Mouse (Mus musculus): ENCODE measurements at regions not wholly inside any gene's neighbourhood (a gene's known extent, or its start where the extent isn't known, plus 50 kb on each side); places are given as distances from the start of the nearest gene placed in this dataset.

DNA sequence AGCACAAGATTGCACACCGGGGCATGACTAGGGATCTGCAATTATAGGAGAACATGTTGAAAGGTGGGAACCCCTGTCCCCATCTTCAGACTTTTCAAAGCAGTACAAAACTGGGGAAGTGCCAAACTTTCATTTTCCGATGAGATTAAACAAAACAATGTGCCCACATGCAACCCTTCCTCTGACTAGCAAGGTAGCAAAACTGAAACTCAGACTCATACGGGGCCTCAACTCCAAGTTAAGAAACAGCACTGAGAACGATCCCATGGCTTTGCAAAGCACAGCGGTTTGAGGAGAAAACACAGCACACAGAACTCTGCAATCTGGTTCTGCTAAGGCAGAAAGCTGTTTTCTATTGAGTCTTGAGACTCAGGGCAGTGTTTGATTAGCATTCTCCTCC, 388.9 kb upstream of the Intu start:
- in situ Hi-C loops (cut with MboI, MseI): no loop called here

DNA sequence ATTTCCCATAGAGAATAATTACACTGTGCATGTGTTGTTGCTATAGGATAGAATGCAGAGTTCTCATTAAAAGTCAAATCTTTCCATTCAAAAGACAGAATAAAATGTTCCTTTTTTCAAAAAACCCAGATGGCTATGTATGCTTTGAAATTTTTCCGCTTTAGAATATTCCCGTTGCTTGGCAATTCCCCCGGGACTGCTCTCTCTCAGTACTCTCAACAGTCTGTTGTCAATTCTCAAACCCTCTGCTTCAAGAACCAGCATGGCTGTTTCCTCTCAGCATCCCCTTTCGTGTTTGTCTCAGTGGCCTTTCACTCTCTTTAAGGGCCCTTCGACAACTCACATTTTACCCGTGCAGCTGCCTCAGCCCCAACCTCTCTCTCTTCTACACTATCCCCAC, 372.5 kb upstream of the Intu start:
- in situ Hi-C loops (cut with MboI, MseI): no loop called here

DNA sequence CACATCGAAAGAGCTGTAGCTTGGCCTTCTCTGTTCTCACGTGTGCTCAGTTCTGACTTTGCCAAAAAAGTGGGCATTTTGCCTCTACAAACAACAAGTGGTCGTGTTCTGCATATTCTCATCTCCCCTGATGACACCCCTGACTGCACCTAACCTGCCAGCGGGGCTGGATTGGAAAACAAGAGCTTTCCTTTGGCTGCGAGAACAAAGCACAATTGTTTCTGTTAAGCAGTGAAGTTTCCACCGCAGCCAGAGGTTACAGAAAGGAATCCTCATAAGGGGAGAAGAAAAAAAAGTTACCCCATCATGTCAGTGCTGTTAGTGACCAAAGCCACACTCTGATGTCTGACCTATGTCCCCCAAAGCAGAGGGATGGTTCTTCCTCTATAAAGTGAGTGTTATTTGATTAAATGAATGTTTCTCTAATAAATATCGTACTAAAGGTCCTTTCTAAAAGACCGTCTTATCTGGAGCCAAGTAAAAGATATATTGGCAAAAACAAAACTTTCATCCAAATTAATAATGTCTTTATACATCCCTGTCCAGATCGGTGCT, 371.4 kb upstream of the Intu start:
- in situ Hi-C loops (cut with MboI, MseI): no loop called here

DNA sequence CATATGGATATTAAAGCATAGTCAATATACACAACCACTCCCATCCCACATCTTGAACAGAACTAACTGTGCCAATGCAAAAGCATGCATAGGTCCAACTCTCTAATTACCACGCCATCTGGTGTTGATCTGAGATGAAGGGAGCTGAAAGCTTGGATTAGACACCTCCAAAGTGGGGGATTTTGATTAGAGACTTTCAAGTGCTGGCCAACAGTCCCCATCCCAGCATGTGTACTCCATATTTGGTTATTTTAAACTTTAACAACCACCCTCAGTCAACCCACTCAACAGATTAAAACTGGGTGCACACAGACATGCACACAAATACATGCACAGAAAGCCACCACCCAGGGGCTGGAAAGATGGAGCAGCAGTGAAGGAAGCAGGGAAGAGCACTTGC, 366.9 kb upstream of the Intu start:
- in situ Hi-C loops (cut with MboI, MseI): no loop called here

DNA sequence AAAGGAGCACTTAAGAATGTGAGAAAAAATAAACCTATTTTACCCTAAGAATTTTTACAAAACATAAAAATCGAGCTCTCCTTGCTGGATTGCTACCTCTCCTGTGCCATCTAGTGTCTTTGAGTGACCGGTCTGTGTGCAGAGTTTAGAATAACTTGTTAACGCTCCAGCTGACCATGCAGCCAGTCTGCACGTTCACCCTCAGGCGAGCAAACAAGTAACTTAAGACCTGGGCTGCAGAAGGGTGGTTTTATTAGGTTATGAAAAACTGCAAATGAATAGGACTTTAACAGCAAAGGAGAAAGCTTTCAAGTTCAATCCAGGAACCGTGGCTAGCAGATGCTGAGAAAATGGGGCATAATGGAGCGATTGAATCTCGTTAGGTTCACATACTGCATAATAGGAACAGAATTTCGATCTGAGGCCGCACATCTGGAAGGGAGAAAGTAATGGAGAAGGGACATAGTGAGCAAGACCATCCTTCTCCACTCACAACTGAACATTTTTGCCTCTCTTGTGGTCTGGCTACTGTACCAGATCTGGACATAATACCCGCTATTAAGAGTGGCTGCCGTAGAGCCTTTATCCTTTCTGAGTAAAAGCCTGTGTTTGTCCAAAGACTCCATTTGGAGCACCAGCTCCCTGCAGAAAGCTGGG, 363.0 kb upstream of the Intu start:
- in situ Hi-C loops (cut with MboI, MseI): no loop called here

DNA sequence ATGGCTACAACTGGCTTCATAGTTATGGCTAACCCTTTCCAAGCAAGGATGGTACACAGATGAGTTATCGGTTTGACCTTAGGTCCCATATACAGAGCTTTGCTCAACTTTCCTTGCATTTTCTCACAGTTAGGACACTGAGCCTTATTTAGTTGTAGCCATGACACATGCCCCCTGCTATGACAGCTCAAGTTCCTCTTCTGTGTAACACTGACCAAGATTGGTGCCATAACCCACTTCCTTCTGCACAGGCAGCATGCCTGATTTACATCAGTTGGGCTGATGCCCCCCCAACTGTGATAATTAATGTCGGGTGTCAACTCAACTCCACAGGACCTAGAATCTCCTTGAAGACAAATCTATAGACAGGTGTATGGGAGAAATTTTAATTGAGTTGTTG, 361.5 kb upstream of the Intu start:
- in situ Hi-C loops (cut with MboI, MseI): no loop called here

DNA sequence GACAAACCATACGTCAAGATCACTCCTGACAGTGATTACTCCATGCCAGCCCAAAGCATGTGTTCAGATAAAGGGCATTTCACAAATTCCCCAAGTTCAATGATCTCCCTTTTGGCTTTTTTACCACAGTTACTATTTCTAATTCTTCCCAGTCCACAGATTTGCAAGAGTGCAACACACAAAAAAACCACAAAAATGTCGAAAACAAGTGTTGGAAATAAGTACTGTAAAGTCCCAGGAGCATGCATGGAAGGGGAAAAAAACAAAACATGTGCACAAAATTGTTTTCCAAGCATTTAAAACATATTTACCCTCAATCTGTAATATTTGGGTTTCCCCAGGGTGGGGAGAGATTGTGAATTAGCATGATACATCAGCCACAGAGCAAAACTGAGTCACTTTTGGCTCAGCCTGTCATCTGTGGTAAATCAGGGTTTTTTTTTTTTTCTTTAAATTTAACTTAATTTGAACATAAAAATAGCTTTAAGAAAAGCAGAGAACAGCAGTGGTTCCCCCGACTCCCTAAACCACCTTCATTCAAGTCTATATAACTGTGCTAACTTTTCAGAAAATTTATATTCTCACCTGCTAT, 351.3 kb upstream of the Intu start:
- in situ Hi-C loops (cut with MboI, MseI): no loop called here

DNA sequence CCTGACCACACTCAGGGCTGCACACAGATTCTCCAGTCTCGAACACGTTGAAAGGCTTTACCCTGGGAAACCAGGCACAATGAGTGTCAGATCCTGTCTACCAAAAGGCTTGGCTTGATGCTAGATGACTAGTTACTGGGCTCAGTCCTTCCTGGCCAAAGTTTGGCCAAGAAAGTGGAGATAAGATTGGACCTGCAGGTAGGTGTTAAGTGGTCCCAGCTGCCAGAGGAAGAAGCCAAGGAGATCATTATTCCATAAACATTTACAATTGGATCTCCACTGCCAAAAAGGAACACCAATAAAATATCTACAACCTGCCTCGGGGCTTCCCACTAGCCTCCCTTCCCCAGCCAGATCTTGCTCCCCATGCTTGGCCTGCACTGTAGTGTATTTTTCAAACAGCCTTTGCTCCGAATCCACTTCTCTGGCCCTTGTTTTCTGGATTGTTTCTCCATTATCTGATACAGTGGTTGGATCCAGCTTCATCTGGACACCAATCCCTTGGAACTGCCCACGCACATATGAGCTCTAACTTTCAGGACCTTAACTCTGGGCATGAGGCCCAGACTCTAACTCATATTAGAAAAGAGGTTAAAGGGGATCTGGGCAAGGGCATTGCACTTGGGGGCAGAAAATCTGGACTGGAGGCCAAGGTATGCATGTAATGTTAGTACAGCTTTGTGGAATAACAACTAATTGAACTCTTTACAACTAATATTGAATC, 345.3 kb upstream of the Intu start:
- in situ Hi-C loops (cut with MboI, MseI): no loop called here

DNA sequence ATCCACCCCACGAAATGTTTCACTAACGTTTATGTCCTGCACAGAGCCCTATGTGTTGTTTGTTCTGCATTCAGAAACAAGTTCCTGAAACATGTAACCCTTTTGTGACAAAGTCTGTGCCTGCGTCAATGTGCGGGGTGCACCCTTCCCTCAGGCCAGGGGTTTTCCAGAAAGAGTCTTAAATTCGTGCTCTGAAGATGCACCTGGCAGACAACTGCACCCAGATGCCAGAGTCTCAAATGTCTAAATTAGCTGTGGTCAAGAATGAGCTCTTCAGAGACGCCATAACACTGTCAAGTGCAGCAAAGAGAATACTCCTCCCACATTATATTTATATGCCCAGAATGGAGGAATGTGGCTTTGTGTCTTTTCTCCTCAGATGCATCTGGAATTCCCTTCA, 341.6 kb upstream of the Intu start:
- in situ Hi-C loops (cut with MboI, MseI): no loop called here

DNA sequence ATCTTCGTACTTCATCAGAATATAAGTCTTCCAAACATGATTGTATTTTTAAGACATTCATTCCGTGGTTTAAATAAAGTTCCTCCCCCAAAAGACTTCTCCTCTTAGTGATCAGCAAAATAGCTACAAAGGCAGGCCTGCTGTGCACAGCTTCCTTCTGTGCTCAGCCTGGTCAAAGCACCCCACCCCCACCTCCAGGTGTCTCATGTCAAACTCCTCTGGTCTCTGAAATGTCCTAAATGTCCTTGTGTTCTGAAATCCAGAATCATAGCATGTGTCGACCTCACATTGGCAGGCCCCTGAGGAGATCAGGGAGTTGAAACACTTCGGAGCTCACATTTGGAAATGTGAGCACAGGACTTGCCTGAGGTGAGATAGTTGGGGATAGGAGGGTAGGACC, 341.1 kb upstream of the Intu start:
- in situ Hi-C loops (cut with MboI, MseI): no loop called here

DNA sequence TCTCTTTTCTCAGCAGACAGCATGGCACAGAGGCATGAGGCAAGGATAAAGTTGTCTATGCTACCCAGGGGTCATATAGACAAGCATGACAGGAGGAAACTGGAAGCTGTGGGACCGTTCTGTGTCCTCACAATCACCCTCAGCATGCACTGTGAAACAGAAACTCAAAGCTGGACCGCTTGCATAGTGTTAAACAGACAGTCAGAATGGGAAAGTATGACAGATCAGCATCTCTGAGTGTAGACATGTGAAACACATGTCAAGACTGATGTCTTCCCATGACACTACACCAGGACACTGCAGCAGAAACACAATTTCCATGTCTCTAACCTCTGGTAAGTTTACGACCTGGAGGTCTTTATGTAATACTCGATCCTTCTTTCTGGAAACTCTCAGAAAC, 330.9 kb upstream of the Intu start:
- in situ Hi-C loops (cut with MboI, MseI): no loop called here

DNA sequence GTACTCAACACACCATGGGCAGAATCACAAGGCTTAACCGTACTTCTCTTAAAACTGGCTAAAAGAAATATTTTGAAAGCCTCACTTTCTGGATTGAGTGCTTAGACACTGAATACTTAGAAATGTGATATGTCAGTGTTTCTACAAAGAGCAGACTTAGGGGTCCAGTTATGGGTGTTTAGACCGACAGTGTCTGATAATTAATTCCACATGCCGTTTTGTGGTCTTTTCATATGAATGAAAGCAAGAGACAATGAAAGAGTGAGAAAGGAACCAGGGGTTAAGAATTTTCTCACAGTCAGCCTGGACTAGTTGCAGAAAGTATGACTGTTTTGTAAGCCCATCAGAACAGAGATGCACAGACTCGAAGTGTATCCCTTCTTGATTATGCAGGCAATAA, 324.8 kb upstream of the Intu start:
- in situ Hi-C loops (cut with MboI, MseI): no loop called here

DNA sequence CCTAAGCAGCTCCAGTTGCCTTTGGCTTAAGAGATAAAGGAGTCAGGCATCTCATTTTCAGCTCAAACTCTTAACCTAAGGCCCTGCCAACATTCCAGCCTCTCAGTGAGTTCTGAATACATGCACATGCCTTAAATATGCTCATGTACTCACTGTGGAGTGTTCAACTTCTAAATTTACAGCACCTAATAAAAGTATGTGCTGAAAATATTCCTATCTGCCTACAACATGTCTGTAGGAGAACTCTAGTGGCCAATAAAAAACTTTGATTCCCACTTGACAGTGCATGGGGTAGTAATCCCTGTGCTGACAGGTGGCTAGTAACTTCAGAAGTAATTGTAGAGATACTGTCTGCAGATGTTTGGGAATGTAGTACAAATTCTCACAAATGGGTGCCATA, 319.3 kb upstream of the Intu start:
- in situ Hi-C loops (cut with MboI, MseI): no loop called here

DNA sequence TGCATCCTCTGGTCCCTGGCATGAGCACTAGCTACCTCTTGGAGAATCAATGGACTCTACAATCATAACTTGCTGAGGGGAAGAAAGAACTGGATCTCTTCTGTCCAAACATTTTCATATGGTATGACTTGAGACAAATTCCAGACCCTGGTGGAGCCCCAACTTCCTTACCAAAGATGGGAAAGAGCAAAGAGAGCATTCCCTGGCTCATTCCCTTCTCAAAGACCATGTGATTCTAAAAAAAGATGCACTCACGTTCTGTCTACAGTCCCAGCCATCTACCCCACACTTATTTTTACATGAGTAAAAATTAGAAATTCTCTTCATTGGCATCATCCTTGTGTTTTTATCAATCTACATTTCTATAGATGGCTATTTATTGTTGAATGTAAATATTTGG, 304.3 kb upstream of the Intu start:
- in situ Hi-C loops (cut with MboI, MseI): no loop called here

DNA sequence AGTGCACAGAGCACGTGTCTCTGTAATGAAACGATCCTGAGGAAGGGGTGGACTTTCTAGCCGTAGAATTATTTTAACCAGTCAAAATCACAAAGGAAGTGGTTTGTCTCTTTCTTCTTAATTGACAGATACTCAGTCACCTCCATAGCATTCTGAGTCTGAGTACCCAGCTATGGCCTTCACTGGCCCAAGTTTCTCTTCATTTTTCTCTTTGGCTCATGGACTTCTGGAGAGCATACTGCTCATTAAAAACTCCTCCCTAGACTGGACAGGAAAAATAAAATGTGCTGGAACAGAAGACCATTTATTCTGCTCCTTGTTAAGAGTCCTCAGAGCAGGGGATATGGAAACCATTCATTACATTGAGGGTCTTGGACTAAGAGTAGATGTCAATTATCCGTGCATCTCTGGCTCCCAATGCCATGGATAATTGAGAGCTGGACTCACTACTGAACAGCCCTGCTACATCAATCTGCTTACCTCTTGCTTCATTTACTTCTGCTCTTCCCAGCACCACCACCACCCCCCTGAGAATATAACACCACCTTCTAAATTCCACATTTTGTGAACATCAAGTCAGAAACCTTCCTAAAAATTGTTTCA, 287.5 kb upstream of the Intu start:
- in situ Hi-C loops (cut with MboI, MseI): no loop called here

DNA sequence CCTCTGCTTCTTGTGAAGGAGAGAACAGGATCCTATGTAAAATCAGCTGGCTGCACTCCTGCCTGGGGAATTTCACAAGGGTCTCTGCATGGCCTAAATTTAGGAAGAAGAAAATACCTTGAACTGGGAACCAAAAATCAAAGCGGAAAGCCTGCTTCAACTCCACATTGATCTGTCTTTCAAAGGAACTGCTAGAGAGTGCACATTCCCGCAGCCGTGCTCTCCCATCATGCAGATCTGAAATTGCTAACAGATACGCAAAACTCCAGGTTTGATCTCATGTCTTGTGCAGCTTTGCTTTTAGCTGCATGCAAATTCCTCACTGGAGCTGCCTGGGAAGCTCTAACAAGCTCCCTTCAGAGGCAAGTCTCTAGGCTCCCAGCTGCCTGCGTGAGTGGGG, 276.7 kb upstream of the Intu start:
- in situ Hi-C loops (cut with MboI, MseI): no loop called here

DNA sequence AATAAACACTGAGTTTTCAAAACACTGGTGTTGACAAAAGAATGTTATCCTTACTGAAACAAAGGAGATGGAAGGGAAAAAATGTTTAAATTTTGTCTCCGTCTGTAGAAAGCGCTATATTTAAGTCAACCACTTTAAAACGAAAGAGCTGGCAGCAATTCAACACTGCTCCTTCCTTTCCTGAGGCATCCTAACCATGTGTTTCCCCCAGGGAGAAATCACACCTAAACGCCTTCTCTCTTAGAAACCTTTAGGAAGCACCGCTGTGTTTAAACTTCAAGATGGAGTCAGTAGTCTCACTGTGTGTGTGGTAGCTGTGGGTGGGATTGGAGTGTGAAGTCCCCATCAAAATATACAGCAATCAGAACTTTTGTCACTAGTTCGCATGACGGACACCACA, 268.6 kb upstream of the Intu start:
- in situ Hi-C loops (cut with MboI, MseI): no loop called here

DNA sequence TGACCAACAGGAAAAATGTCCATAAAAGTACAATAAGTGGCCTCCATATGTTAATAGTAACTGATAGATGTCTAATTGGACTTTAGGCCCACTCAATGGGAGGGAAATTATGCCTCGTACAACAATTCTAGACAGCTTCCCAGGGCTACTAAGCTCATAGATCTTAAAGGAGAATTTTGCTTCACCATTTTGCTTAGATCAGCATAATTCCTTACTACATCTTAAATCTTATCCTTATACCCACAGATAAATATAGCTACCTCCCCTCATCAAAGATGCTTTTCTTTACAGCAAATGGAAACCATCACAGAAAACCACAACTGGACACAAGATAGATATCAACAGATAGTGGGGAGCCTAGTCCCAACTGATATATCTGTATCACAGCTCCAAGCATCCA, 263.6 kb upstream of the Intu start:
- in situ Hi-C loops (cut with MboI, MseI): no loop called here

DNA sequence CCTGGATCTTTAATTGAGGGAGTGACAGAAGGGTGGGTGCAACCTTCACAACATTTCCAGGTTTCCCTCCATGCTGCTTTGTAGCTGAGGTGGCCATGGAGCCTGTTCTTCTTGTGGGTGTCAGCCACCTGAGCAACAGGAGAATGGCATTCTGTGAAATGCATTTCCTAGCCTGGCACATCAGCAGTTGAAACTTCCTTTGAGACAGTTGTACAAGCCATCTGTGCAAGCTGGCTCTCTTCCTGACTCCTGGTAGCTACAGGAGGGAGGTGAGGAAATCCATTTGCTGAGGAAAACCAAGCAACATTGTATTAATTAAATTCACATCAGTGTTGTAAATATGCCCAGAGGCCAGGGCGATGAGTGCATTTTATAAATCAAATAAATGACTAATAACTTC, 248.2 kb upstream of the Intu start:
- in situ Hi-C loops (cut with MboI, MseI): loop anchor here in 1 of 2 experiments (10.0 kb wide), 1 partner anchor 1608 kb away; no protein-coding TSS in a partner anchor

DNA sequence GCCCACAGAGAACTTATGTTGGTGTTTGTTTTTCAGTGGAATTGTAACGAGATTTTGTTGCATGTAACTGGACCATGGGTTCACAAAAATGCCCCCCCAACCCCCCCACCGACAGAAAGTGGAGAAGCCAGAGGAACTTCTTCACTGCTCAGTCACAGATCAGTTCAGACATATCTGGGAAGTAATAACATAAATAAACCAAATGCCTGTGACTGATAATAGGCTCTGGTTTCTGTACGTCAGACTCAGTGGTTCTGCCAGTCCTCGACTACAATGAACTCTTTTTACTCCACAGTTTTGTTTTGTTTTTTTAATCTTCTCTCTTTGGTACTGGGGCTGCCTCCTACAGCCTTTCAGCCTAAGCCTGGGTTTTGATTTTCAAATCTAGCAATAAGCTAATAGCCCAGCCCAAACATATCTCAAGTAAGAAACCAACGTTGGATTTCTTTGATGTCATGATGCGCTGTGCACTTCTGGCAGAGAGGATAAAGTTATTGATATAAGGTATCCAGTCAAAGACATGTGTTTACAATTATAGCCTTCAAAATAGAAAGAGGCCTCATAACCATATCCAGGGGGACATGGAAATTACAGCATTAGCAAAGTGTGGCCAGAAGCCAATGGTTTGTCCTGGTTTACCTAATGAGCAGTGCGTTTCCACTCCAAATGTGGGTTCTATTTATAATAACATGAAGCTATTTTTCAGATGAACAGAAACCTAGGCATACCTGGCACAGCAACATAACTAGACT, 244.0 kb upstream of the Intu start:
- in situ Hi-C loops (cut with MboI, MseI): loop anchor here in 1 of 2 experiments (10.0 kb wide), 1 partner anchor 1612 kb away; no protein-coding TSS in a partner anchor

DNA sequence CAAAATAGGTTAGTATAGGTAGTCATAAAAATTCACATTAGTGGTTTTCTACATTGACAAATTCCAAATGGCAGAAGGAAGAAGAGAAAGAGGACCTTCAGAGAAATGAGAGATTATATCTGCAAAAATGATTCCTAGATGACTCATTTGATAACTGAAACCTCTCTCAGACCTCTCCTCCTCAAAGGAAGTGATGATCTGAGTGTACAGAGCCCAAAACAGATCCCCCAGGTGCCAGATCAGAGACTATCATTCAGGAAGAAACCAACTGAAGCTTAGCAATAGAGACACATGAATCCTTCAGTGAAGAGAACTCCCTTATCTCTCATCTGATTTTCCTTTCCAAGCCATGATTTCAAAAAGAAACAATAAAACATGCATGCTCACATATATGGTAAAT, 234.0 kb upstream of the Intu start:
- in situ Hi-C loops (cut with MboI, MseI): no loop called here

DNA sequence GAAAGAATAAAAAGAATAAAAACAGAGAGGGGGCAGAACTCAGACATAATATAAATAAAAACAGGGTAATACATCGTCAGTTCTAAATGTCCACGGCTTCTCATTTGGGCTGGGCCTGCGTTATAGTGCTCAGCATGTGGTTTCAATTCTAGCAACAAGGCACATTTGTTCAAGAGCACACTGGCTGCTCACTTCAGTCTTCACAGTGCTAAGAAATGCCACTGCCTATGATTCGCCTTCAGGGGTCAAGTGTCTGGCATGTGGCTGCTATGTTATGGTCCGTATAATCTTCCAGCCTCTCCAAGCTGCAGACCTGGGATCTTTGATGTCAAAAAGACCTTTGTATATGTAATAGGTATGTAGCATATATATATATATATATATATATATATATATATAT, 210.8 kb upstream of the Intu start:
- in situ Hi-C loops (cut with MboI, MseI): no loop called here
